Mouse (Mus musculus): Measurements from ENCODE around the gene Cftr.
A peak's percentile ranks its signal among the peaks of the same experiment; 100 is the strongest.

Gene Cftr

GRCm38 (mm10) chr6:18170311-18170922, at the start of gene Cftr:
Gene Cftr (plus strand): TSS chr6:18170687.
- no peak for DNase-seq (ENCODE audit: low read depth)

- no peak for DNase-seq (ENCODE audit: low read depth)
Observed at GRCm38 (mm10) chr6:18127206-18127983, 43.1 kb upstream of the Cftr start.

DNA sequence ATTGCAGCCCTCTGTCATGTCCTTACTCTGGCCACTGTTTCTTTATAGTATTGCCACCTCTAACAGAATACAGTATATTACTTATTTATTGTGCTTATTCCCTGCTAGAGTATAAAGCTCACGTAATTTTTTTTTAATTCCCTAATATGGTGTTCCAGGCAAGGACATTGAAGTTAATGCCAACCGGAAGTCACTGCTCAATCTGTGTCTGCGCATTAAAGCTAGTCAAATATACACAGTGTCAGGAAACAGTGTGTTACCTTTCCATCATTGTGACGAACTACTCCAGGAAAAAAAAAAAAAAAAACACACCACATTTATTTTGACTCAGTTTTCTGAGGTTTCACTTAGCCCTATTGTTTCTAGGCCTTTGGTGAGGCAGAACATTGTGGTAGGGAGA, 42.4 kb upstream of the Cftr start:
- no peak for DNase-seq (ENCODE audit: low read depth)

GRCm38 (mm10) chr6:18135246-18135645, 35.2 kb upstream of the Cftr start:
- DNase-seq (ENCODE audit: low read depth): no peak

GRCm38 (mm10) chr6:18153031-18153430, 17.5 kb upstream of the Cftr start:
- DNase-seq (ENCODE audit: low read depth): no peak

- no peak for DNase-seq (ENCODE audit: low read depth)
Observed at GRCm38 (mm10) chr6:18169618-18170017, 869 bp upstream of the Cftr start.

DNA sequence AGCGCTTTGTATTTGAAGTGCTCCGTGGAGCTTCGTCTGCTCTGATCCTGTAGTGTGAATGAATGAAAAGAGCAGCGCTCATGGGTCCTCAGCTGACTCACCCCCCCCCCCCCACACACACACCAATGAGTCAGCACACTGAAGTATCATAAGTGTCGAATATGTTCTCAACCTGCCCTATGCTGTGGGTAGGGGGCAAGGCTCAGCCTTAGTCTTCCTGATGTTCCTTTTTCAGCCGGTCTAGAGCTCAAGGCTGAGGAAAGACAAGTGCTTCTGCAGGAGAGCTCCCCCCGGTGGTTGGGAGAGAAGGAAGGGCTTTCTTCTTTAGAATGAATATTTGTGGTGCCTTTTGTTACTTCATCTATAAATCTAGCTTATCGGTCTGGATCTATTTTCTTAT, 1.1 kb downstream of the Cftr start:
- no peak for DNase-seq (ENCODE audit: low read depth)

- DNase-seq (ENCODE audit: low read depth): no peak
Observed at GRCm38 (mm10) chr6:18177509-18177908, 7.0 kb downstream of the Cftr start.

- no peak for DNase-seq (ENCODE audit: low read depth)
Observed at GRCm38 (mm10) chr6:18180665-18181064, 10.2 kb downstream of the Cftr start.

DNA sequence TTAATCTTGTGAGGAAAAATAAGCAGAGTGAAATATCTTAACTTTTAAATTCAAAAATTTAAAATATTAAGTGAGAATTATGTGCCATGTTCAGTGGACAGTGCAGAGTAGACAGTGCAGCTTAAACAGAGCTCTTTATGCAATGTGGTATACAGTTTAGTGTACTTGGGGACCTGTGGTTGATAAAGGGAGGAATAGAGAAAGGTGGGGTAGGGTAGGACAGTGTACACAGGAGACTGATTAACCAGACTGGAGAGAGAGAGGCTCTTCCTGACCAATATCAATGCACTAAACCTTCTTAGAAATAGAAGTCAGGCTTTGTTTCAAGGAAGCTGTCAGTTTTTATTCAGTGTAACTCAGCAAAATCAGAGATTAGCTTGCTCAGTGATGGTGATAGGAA, 12.4 kb downstream of the Cftr start:
- no peak for DNase-seq (ENCODE audit: low read depth)

DNA sequence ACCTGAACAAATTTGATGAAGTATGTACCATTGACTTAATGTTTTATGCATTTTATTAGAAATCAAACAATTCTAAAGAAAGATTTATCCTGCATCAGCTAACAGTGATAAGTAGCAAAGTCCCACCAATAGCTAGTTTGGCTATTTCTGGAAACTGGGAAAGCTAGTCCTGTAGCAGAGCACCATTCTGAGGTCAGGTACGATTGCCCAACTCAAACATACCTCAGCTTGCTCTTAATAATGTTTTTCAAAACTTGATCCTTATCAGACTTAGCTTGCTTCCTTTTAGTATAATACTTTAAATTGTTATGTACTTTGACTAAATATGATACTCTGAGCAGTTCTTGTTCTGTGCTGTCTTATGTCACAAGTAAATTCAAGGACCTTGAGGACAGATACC, 50.2 kb downstream of the Cftr start:
- no peak for DNase-seq (ENCODE audit: low read depth)

- DNase-seq (ENCODE audit: low read depth): no peak
Observed at GRCm38 (mm10) chr6:18223206-18223605, 52.7 kb downstream of the Cftr start.

- no peak for DNase-seq (ENCODE audit: low read depth)
Observed at GRCm38 (mm10) chr6:18225157-18225556, 54.7 kb downstream of the Cftr start.

- no peak for DNase-seq (ENCODE audit: low read depth)
Observed at GRCm38 (mm10) chr6:18246495-18246894, 76.0 kb downstream of the Cftr start.

GRCm38 (mm10) chr6:18247891-18248463, 77.5 kb downstream of the Cftr start:
- DNase-seq (ENCODE audit: low read depth): no peak

- no peak for DNase-seq (ENCODE audit: low read depth)
Observed at GRCm38 (mm10) chr6:18248464-18248863, 78.0 kb downstream of the Cftr start.

- no peak for DNase-seq (ENCODE audit: low read depth)
Observed at GRCm38 (mm10) chr6:18254586-18254985, 84.1 kb downstream of the Cftr start.

- DNase-seq (ENCODE audit: low read depth): peak; percentile 2
Observed at GRCm38 (mm10) chr6:18270983-18271382, 100.5 kb downstream of the Cftr start.

GRCm38 (mm10) chr6:18300781-18301180, 130.3 kb downstream of the Cftr start:
- DNase-seq (ENCODE audit: low read depth): no peak

DNA sequence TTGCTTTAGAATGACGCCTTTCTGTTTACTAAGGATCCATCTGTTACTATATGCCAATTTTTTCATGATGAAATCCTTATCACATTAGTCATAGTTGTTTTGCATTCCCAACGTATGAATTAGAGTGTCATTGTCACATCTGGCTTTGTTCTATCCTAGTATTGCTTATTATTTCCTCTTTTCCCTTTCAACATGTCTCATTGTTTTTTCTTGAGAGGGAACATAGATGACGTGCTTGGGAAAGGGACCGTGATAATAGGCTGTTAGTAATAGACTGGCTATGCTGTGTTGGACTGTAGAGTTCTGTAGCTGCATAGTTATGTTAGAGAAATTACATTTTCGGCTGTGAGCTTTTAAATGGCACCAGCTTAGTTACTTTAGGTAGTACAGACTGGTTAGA, 131.6 kb downstream of the Cftr start:
- no peak for DNase-seq (ENCODE audit: low read depth)

DNA sequence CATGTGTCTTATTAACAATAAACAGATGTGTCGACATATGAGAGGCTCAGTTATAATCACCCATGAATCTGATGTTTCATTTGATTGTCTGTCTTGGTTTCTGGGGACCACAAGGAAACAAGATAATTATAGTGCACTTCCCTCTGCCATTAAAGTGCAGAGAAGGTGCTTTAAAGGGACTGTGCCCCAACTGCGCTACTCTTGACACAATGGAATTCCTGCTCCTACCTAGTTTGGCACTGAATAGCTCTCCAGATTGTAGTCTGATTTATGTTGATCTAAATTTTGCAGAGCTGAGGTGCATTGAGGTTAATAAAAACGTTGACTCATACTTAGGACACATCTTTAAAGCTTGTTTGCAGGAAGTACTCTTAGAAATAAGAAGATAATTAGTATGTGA, 132.7 kb downstream of the Cftr start:
- DNase-seq (ENCODE audit: low read depth): no peak

- DNase-seq (ENCODE audit: low read depth): no peak
Observed at GRCm38 (mm10) chr6:18305130-18305529, 134.6 kb downstream of the Cftr start.

GRCm38 (mm10) chr6:18310983-18311382, 140.5 kb downstream of the Cftr start:
- no peak for DNase-seq (ENCODE audit: low read depth)

Data from fibroblast of lung, adult 2 months (primary cell).